Mouse (Mus musculus): ENCODE measurements around the gene Selenoo. TPM values are rescaled to one million over a fixed set of nuclear protein-coding genes. Genes with fewer than 3 reads are reported as not detected.
A peak's percentile ranks its signal among the peaks of the same experiment; 100 is the strongest.

Gene Selenoo
- total RNA-seq, 2 experiments from 2014 or later = 10.5 to 13.0 TPM

GRCm38 (mm10) chr15:89075478-89076147, 13.3 kb upstream of the Selenoo start:
- intact Hi-C loops (cut with DNase I) = loop anchor here (5.0 kb wide), 2 partner anchors 137 to 248 kb away; partner anchors contain the start of gene Ppp6r2
- peak; percentile 92 to 93 for DNase-seq

- peak; percentile 58 to 69 for DNase-seq
- intact Hi-C loops (cut with DNase I) = loop anchor here (5.0 kb wide), 2 partner anchors 136 to 249 kb away; partner anchors contain the start of gene Ppp6r2
Observed at GRCm38 (mm10) chr15:89076156-89076731, 12.6 kb upstream of the Selenoo start.

- peak; percentile 48 to 65 for DNase-seq
- intact Hi-C loops (cut with DNase I) = loop anchor here (5.0 kb wide), 2 partner anchors 134 to 251 kb away; partner anchors contain the start of gene Ppp6r2
Observed at GRCm38 (mm10) chr15:89078208-89078836, 10.6 kb upstream of the Selenoo start.

GRCm38 (mm10) chr15:89083906-89084305, 5.0 kb upstream of the Selenoo start:
- DNase-seq = no peak

GRCm38 (mm10) chr15:89084826-89085225, 4.1 kb upstream of the Selenoo start:
- no peak for DNase-seq
- intact Hi-C loops (cut with DNase I) = no loop called here

More at GRCm38 (mm10) chr15:89083906-89084305, 5.0 kb upstream of the Selenoo start:
- intact Hi-C loops (cut with DNase I) = no loop called here

GRCm38 (mm10) chr15:89089248-89090051, 566 bp downstream of the Selenoo start:
- no peak for DNase-seq
- intact Hi-C loops (cut with DNase I) = no loop called here

- no peak for DNase-seq
- intact Hi-C loops (cut with DNase I) = no loop called here
Observed at GRCm38 (mm10) chr15:89090662-89091061, 1.8 kb downstream of the Selenoo start.

GRCm38 (mm10) chr15:89092181-89092580, 3.3 kb downstream of the Selenoo start:
- DNase-seq = no peak
- intact Hi-C loops (cut with DNase I) = no loop called here

- intact Hi-C loops (cut with DNase I) = no loop called here
- DNase-seq = no peak
Observed at GRCm38 (mm10) chr15:89097450-89097849, 8.6 kb downstream of the Selenoo start.

GRCm38 (mm10) chr15:89098616-89099015, 9.7 kb downstream of the Selenoo start:
- intact Hi-C loops (cut with DNase I) = no loop called here
- no peak for DNase-seq

GRCm38 (mm10) chr15:89100823-89101222, 11.9 kb downstream of the Selenoo start:
- intact Hi-C loops (cut with DNase I) = no loop called here
- no peak for DNase-seq

GRCm38 (mm10) chr15:89102646-89103045, 13.8 kb downstream of the Selenoo start:
- no peak for DNase-seq
- intact Hi-C loops (cut with DNase I) = no loop called here

- intact Hi-C loops (cut with DNase I) = no loop called here
- no peak for DNase-seq
Observed at GRCm38 (mm10) chr15:89103921-89104320, 15.0 kb downstream of the Selenoo start.

- DNase-seq = no peak
- intact Hi-C loops (cut with DNase I) = no loop called here
Observed at GRCm38 (mm10) chr15:89104425-89104824, 15.5 kb downstream of the Selenoo start.

- no peak for DNase-seq
- intact Hi-C loops (cut with DNase I) = no loop called here
Observed at GRCm38 (mm10) chr15:89106073-89106472, 17.2 kb downstream of the Selenoo start.

GRCm38 (mm10) chr15:89106976-89107375, 18.1 kb downstream of the Selenoo start:
- DNase-seq = no peak
- intact Hi-C loops (cut with DNase I) = no loop called here

- DNase-seq = peak; percentile 61 to 67
- intact Hi-C loops (cut with DNase I) = loop anchor here (5.0 kb wide), 1 partner anchor 178 kb away; no protein-coding TSS in a partner anchor
Observed at GRCm38 (mm10) chr15:89110147-89110546, 21.3 kb downstream of the Selenoo start.

GRCm38 (mm10) chr15:89118007-89118406, 29.1 kb downstream of the Selenoo start:
- no peak for DNase-seq
- intact Hi-C loops (cut with DNase I) = loop anchor here (2.0 kb wide), 1 partner anchor 93 kb away; the partner anchor contains the start of gene Ppp6r2

- peak; percentile 97 to 98 for DNase-seq
- intact Hi-C loops (cut with DNase I) = loop anchor here (1.0 to 5.0 kb wide), 2 partner anchors 74 to 87 kb away; partner anchors contain the start of gene Dennd6b
Observed at GRCm38 (mm10) chr15:89122649-89123366, 33.9 kb downstream of the Selenoo start, which contains the start of gene Tubgcp6. Gene Tubgcp6, minus strand, starts transcription at chr15:89123112.

GRCm38 (mm10) chr15:89123595-89123994, 34.7 kb downstream of the Selenoo start:
- DNase-seq = no peak
- intact Hi-C loops (cut with DNase I) = loop anchor here (1.0 to 5.0 kb wide), 2 partner anchors 74 to 87 kb away; partner anchors contain the start of gene Dennd6b

Measured in heart, postnatal 10 days (tissue).